Mouse (Mus musculus) layer of hippocampus, adult 11-12 months (tissue): ENCODE results near the gene Map2k2.
"Not testable (repeated sequence)": the region's sequence is repeated elsewhere in the genome, so short reads cannot be mapped to it uniquely, and the experiment has no call there.

Experiments used
- DNase-seq: peaks from one replicate; pipeline ENCODE4 v3.0.0; 2022; ENCODE audit warnings: low spot score

The Map2k2 gene

DNA sequence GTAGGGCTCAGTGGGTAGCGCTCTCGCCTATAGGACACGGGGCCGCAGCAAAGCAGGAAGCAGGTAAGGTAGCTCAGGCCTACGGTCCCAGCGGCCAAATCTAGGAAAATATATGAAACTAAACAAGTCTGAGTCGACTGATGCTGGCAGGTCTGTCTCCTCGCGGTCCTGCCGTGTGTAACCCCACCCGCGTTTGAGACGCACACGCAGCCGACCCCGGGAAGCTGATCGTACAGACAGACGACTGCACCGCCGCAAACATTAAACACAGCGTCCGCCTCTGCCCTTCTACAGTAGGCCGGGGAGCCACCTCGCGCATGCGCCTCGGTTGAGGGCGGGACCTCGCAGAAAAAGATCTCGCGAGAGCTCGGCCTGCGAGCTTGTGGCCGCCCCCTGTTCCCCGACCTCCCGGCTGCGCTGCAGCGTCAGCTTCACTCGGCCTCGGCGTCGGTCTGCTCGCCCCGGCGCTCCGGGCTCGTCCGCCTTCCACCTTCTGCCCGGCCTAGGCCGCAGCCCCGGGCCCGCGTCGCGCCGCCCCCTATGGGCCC, at the start of gene Map2k2:
Gene Map2k2 (plus strand): TSS at position 351 of the 548 bp plus-strand sequence.
- peak; percentile 96 for DNase-seq

DNA sequence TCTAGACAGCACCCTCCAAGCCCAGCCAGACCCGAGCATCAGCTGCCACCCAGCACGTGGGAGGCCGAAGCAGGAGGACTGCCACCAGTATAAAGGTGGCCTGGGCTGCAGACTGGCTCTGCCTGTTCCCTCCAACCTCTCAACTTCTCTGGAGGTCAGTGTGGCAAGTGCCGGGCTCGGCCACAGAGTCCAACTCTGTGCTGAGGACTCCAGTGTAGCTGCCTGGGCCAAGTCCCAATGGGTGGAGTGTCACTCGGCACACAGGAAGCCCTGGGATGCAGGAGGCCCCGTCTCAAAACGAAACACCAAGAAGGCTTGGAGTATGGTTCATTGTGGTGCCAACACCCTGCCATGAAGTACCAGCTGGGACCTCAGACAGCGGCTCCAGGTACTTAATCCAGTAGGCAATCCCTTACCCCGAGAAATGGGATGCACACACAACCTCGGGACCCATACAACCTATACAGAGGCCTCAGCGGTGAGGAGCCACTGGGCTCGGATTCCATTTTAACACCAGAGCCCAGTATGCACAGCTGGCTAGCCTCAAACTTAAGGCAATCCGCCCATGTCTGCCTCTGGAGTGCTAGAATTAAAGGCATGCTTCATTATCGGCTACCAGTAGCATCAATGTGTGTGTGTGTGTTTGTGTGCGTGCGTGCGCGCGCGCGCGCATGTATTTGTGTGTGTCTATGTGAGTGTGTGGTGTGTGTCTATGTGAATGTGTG, 48.1 kb upstream of the Map2k2 start:
- DNase-seq, result no peak

DNA sequence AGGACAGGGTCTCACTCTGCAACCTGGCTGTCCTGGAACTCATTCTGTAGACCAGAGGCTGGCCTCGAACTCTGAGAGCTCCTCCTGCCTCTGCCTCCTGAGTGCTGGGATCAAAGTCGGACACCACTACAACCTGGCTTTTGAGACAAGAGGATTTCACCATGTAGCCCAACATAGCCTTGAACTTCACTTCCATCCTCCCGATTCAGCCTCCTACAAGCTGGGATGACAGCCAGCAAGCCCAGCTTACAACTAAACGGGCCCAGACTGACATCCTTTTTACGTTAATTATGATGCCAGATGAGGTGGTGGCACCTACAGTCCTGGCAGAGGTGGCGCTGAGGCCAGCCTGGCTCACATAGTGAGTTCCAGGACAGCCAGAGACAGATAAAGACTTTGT, 46.8 kb upstream of the Map2k2 start:
- DNase-seq, result no peak

DNA sequence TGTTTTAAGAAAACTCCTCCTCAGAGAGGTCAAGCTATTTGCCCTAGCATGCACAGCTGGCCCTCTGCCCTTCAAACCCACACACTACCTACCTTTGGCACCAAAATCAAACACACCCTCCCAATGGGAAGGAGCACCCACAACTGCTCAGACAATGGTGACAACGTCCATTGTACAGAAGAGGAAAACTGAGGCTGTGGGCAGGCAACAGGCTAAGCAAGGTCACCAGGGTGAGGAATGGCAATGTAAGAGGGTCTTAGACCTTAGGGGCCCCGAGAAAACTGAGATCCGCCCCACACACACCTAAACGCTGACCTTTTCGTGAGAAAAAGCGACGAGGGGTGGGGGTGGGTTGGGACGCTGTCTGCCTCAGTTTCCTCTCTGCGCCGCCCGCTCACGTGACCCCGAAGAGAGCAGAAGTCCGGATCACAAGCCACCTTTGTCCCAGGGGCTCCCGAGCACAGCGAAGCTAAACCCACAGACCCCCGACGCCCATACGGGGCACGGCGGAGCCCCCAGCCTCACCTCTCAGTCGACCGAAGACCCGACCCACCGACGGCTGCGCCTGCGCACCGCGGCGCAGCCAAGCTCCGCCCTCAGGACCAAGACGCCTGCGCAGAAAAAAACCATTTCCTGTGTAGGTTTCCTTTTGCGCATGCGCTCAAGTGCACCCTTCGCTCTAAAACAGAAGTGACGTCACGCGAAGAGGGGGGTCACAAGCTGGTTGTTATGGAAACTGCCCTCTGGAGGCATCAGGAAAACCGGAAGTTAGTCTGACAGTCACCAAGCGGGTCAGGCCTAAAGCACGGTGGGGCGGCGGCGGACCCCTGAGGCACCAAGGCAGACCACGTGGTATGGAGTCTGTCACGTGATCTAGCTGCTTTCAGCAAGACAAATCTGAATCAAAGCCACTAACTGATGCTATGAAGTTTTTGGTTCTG, 45.8 kb upstream of the Map2k2 start, which contains the start of gene Sgta:
Gene Sgta (minus strand): TSS at position 579 of the 941 bp plus-strand sequence.
- DNase-seq, result peak; percentile 100

- DNase-seq, result no peak
Observed at GRCm38 (mm10) chr10:81062710-81063109, 43.0 kb upstream of the Map2k2 start.

DNA sequence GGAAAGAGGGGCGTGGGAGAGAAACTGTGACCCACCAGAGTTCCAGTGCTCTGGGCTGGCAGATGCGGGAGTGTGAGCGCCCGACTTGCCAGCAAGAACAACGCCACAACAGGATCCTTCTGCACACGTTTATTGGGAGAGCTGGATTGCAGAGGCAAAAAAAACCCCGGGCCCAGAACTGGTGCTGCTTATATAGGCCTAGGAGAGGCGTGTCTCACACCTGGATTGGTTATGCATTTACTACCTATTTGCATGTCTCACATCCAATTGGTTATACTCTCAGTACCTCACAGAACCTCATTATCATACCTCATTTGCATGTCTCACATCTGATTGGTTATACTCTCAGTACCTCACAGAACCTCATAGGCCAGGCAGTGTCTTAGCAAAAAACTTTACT, 41.2 kb upstream of the Map2k2 start:
- not testable (repeated sequence) for DNase-seq

DNA sequence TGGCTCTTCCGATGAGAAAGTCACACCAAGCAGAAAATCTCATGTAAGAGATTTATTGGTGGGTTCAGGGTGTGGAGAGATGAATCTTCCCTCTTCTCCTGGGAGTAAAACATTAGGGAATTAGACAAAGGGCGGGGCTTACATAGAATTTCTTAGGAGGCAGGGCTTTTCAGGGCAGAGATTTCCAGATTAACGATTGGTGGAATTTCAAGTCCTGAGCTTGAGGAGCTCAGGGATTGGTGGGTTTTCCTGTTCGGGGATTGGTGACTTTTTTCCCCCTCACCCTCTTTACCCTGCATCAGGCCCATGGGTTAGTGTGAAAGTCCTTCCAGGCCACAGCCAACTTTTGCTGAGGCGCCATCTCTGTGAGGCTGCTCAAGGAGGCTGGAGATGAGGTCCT, 37.0 kb upstream of the Map2k2 start:
- DNase-seq, result no peak

DNA sequence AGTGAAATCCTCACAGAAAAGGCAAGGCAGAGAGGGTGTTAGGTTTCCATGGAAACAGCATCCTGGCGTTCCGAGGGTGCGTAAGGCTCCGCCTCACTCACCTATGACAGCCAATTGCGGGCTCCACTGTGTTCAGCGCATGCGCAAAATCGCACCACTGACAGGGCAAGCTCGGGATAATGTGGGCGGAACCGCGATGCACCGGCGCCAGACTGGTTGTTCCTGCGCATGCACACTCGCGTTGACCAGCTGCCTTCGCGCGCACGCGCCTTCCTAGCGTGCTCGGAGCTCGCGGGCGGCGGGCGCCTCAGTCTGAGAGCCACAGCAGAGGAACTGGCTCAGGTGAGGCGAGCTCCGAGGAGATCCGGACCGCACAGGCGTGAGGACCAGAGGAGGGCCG, 35.9 kb upstream of the Map2k2 start, which contains the start of gene Thop1:
Gene Thop1 (plus strand): TSS at position 200 of the 400 bp plus-strand sequence.
- DNase-seq, result peak; percentile 98

- no peak for DNase-seq
Observed at GRCm38 (mm10) chr10:81072290-81072689, 33.4 kb upstream of the Map2k2 start.

- DNase-seq, result no peak
Observed at GRCm38 (mm10) chr10:81073464-81073863, 32.3 kb upstream of the Map2k2 start.

- DNase-seq, result no peak
Observed at GRCm38 (mm10) chr10:81075734-81076133, 30.0 kb upstream of the Map2k2 start.

DNA sequence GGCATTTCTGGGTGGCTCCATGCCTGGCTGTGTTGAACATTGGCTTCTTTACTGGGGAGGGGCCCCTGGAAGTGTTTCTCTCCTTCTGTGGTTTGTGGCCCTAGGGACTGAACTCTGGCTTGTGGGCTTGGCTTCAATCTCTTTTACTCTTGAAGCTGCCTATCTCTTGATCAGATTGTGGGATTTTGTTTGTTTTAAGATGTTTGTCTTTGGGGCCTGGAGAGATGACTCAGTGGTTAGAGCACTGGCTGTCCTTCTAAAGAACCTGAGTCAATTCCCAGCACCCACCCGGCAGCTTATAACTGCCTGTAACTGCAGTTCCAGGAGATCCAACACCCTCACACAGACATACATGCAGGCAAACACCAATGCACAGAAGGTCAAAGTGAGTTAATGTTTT, 29.4 kb upstream of the Map2k2 start:
- no peak for DNase-seq

GRCm38 (mm10) chr10:81077916-81078315, 27.8 kb upstream of the Map2k2 start:
- no peak for DNase-seq

- no peak for DNase-seq
Observed at GRCm38 (mm10) chr10:81080008-81080655, 25.6 kb upstream of the Map2k2 start.

- DNase-seq, result peak; percentile 87
Observed at GRCm38 (mm10) chr10:81082168-81082960, 23.4 kb upstream of the Map2k2 start.

- no peak for DNase-seq
Observed at GRCm38 (mm10) chr10:81087021-81087420, 18.7 kb upstream of the Map2k2 start.

- DNase-seq, result no peak
Observed at GRCm38 (mm10) chr10:81089216-81089615, 16.5 kb upstream of the Map2k2 start.

- no peak for DNase-seq
Observed at GRCm38 (mm10) chr10:81090621-81091020, 15.1 kb upstream of the Map2k2 start.

GRCm38 (mm10) chr10:81092465-81093250, 13.1 kb upstream of the Map2k2 start:
- DNase-seq, result no peak

DNA sequence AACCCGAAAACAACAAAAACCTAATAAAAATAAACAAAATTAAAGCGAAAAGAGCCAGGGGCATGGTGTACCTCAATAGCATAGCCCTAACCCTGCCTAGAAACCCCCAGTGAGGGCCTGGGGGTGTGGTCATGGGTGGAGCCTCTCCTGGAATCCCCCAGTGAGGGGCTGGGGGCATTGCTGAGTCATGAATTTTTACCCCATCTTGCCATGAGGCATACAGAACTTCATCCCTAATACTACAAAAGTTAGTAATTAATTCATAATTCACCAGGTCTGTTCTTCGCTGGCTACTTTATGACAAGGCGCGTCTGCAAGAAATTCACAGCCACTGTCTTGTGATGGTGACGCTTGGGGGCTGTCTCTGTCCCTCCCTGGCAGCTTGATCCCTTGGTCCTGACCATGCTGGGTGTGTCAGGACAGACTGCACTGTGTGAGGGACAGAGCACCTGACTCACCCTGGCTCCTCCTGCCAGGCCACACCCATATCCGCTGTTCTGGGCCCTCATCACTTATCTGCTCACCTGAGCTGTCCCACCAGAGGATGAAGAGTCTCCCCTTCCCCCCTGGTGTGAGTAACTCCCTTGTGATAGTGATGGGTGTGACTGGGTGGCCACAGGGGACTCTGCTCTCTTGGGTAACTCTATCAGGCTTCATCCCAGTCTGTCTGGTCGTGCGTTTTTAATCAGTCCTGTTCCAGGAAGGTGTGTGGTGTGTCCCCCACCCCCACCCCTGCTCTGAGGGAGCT, 10.6 kb upstream of the Map2k2 start:
- no peak for DNase-seq
